Mouse (Mus musculus) bone marrow, adult 2 months (tissue): Measurements from ENCODE around the gene Rpl13.

Source experiments
- CTCF ChIP-seq: fragments of 200-500 bp; IDR thresholded peaks from 2 replicates; pipeline ENCODE4 v1.5.1; 2011; ENCODE audit warnings: low read length, control low read depth; ENCODE audit not compliant: control insufficient read depth, insufficient read depth
- POLR2A ChIP-seq: fragments of 200-500 bp; IDR thresholded peaks from 2 replicates; pipeline ENCODE4 v1.6.1; 2011; ENCODE audit warnings: low read depth, mild to moderate bottlenecking, control low read depth, low read length, borderline replicate concordance; ENCODE audit not compliant: control insufficient read depth

GRCm38 (mm10) chr8:123137645-123138077 lies 35.5 kb downstream of the Rpl13 start:
- TF ChIP-seq CTCF (no peak), POLR2A (no peak)
